Mouse (Mus musculus): Measurements from ENCODE around the gene Vmn2r88. TPM values are rescaled to one million over a fixed set of nuclear protein-coding genes. Genes with fewer than 3 reads are reported as not detected.

The Vmn2r88 gene
- polyA plus RNA-seq, 1 experiment from 2014 or later = not detected

Other genes starting within 250 kb of the Vmn2r88 start
- not detected in 2 replicates for gene Rnase2b, start 248.6 kb upstream of the Vmn2r88 start, polyA plus RNA-seq (2016; fragmentation: Nextera tagmentation; extraction: Ambion mirVana)
- gene Ang2, start 211.7 kb upstream of the Vmn2r88 start, polyA plus RNA-seq (2016; fragmentation: Nextera tagmentation; extraction: Ambion mirVana) = not detected in 2 replicates
- not detected in 2 replicates for gene Ear14, start 207.4 kb upstream of the Vmn2r88 start, polyA plus RNA-seq (2016; fragmentation: Nextera tagmentation; extraction: Ambion mirVana)
- not detected in 2 replicates for gene Rnase2a, start 154.7 kb upstream of the Vmn2r88 start, polyA plus RNA-seq (2016; fragmentation: Nextera tagmentation; extraction: Ambion mirVana)
- gene Gm7247, start 49.1 kb upstream of the Vmn2r88 start, polyA plus RNA-seq (2016; fragmentation: Nextera tagmentation; extraction: Ambion mirVana) = not detected in 2 replicates
- not detected in 2 replicates for gene Vmn2r89, start 41.0 kb downstream of the Vmn2r88 start, polyA plus RNA-seq (2016; fragmentation: Nextera tagmentation; extraction: Ambion mirVana)
- gene Gm5622, start 142.0 kb downstream of the Vmn2r88 start, polyA plus RNA-seq (2016; fragmentation: Nextera tagmentation; extraction: Ambion mirVana) = not detected in 2 replicates
- not detected in 2 replicates for gene Gm17175, start 163.2 kb downstream of the Vmn2r88 start, polyA plus RNA-seq (2016; fragmentation: Nextera tagmentation; extraction: Ambion mirVana)
- not detected in 2 replicates for gene Gm17174, start 181.3 kb downstream of the Vmn2r88 start, polyA plus RNA-seq (2016; fragmentation: Nextera tagmentation; extraction: Ambion mirVana)
- not detected in 2 replicates for gene Gm17078, start 200.5 kb downstream of the Vmn2r88 start, polyA plus RNA-seq (2016; fragmentation: Nextera tagmentation; extraction: Ambion mirVana)
- gene Gm4181, start 224.8 kb downstream of the Vmn2r88 start, polyA plus RNA-seq (2016; fragmentation: Nextera tagmentation; extraction: Ambion mirVana) = not detected in 2 replicates

Measured in forebrain, embryonic 12.5 days (tissue).